23 mouse cellular contexts compared by ENCODE assay signal in genomic region chr2:42458534-42458933, GRCm38 (mm10).
DNase-seq lines count a peak whose midpoint lies in the region; ATAC-seq and TF ChIP-seq lines count a peak whose summit lies in the region.
"Had no signal": no experiment of that assay in that cellular context is flagged by ENCODE, and none has a peak within 500 bp of the region (broad histone marks: within the 10 kb centered on the region; RNA-seq: fewer than 3 reads in every experiment).

No protein-coding gene starts in this region.

- no peak overlapping the region for H3K4me2 ChIP-seq in forebrain, postnatal 0 days (ENCODE audit: low read depth)
- no peak overlapping the region for H3K4me2 ChIP-seq in forebrain, embryonic 11.5 days (ENCODE audit: low read depth, low read length, severe bottlenecking)
- H3K4me2 ChIP-seq: embryonic facial prominence, embryonic 13.5 days; forebrain, embryonic 15.5 days; heart, embryonic 12.5 days; hindbrain, embryonic 12.5 days; liver, embryonic 11.5 days; neural tube, embryonic 15.5 days had no signal

- no peak overlapping the region for H3K9ac ChIP-seq in forebrain, postnatal 0 days
- no peak overlapping the region for H3K9ac ChIP-seq in forebrain, embryonic 11.5 days (ENCODE audit: low read length)
- H3K9ac ChIP-seq: embryonic facial prominence, embryonic 13.5 days; forebrain, embryonic 15.5 days; heart, embryonic 12.5 days; hindbrain, embryonic 12.5 days; neural tube, embryonic 15.5 days had no signal

- H3K27me3 ChIP-seq in forebrain, postnatal 0 days (ENCODE audit: insufficient read depth, low read length): no peaks in the 10 kb centered on the region
- H3K27me3 ChIP-seq in forebrain, embryonic 11.5 days (ENCODE audit: control insufficient read depth, insufficient read depth, low read length): no peaks in the 10 kb centered on the region
- H3K27me3 ChIP-seq in embryonic facial prominence, embryonic 10.5 days (replicated peaks; ENCODE audit: low read depth, poor library complexity, severe bottlenecking): no peaks in the 10 kb centered on the region
- H3K27me3 ChIP-seq: embryonic facial prominence, embryonic 13.5 days; forebrain, embryonic 15.5 days; heart, embryonic 12.5 days; hindbrain, embryonic 12.5 days; neural tube, embryonic 15.5 days had no signal

- peak; percentile 13 for DNase-seq in forebrain, postnatal 0 days
- DNase-seq in forebrain, embryonic 11.5 days (ENCODE audit: low spot score): no peak
- peak; percentile 90 for DNase-seq in brain, adult 2 months (ENCODE audit: low read depth, low spot score)
- DNase-seq in layer of hippocampus, adult 9-11 months: peak; percentile 45
- DNase-seq in right cerebral cortex, postnatal 10 days (ENCODE audit: low spot score in 2 of 2): peak; percentile 22 to 65
- DNase-seq in lung, adult 2 months: no peak
- no peak for DNase-seq in kidney, adult 11 months
- DNase-seq in embryonic facial prominence, embryonic 10.5 days (ENCODE audit: low spot score): no peak
- DNase-seq: adrenal gland, adult 8-10 months; cerebellum, postnatal 10 days; heart, postnatal 14 days; kidney, postnatal 4 days; lung, adult 18-20 months; lung, postnatal 36 days; thymus, adult 2 months had no signal

- H3K4me3 ChIP-seq in forebrain, postnatal 0 days (ENCODE audit: low read depth, low read length): no peak overlapping the region
- no peak overlapping the region for H3K4me3 ChIP-seq in forebrain, embryonic 11.5 days (ENCODE audit: low read depth, low read length)
- no peak overlapping the region for H3K4me3 ChIP-seq in lung, adult 2 months (replicated peaks; ENCODE audit: extremely low read depth, low read depth, low read length)
- H3K4me3 ChIP-seq in embryonic facial prominence, embryonic 10.5 days: no peak overlapping the region
- H3K4me3 ChIP-seq: embryonic facial prominence, embryonic 13.5 days; forebrain, embryonic 15.5 days; heart, embryonic 12.5 days; hindbrain, embryonic 12.5 days; neural tube, embryonic 15.5 days had no signal

- no peak overlapping the region for H3K27ac ChIP-seq in forebrain, postnatal 0 days (ENCODE audit: low read depth, low read length)
- no peak overlapping the region for H3K27ac ChIP-seq in forebrain, embryonic 11.5 days (ENCODE audit: low read depth, low read length)
- H3K27ac ChIP-seq in embryonic facial prominence, embryonic 10.5 days (replicated peaks): no peak overlapping the region
- H3K27ac ChIP-seq: embryonic facial prominence, embryonic 13.5 days; forebrain, embryonic 15.5 days; hindbrain, embryonic 12.5 days; neural tube, embryonic 15.5 days had no signal

- no peaks in the 10 kb centered on the region for H3K9me3 ChIP-seq in forebrain, postnatal 0 days (ENCODE audit: low read length)
- H3K9me3 ChIP-seq in forebrain, embryonic 11.5 days (ENCODE audit: control insufficient read depth, low read length): no peaks in the 10 kb centered on the region
- no peaks in the 10 kb centered on the region for H3K9me3 ChIP-seq in embryonic facial prominence, embryonic 10.5 days
- H3K9me3 ChIP-seq: embryonic facial prominence, embryonic 13.5 days; forebrain, embryonic 15.5 days; heart, embryonic 12.5 days; hindbrain, embryonic 12.5 days; neural tube, embryonic 15.5 days had no signal

- peak; percentile 36; the same call in 1 of the 2 replicates for ATAC-seq in forebrain, postnatal 0 days
- no peak for ATAC-seq in forebrain, embryonic 11.5 days (replicated peaks; ENCODE audit: low FRiP score)
- ATAC-seq: forebrain, embryonic 15.5 days; inflammation-experienced regulatory T-cells, adult 6 months; midbrain, embryonic 16.5 days had no signal

- no peaks in the 10 kb centered on the region for H3K4me1 ChIP-seq in forebrain, postnatal 0 days (ENCODE audit: insufficient read depth)
- H3K4me1 ChIP-seq in forebrain, embryonic 11.5 days (replicated peaks; ENCODE audit: control insufficient read depth, insufficient read depth, low read length): no peaks in the 10 kb centered on the region
- H3K4me1 ChIP-seq in lung, adult 2 months (ENCODE audit: control insufficient read depth, insufficient read depth, low read length): no peaks in the 10 kb centered on the region
- H3K4me1 ChIP-seq in embryonic facial prominence, embryonic 10.5 days: no peaks in the 10 kb centered on the region
- H3K4me1 ChIP-seq: embryonic facial prominence, embryonic 13.5 days; forebrain, embryonic 15.5 days; heart, embryonic 12.5 days; hindbrain, embryonic 12.5 days; neural tube, embryonic 15.5 days had no signal

- no peak for TF ChIP-seq CTCF in forebrain, postnatal 0 days (IDR thresholded peaks at IDR 0.05; ENCODE audit: low read depth)
- TF ChIP-seq CTCF in lung, adult 2 months (IDR thresholded peaks at IDR 0.05; ENCODE audit: insufficient read depth, low read length): no peak

- WGBS in forebrain, postnatal 0 days: 58% methylated on average over 1 of the region's 1 CpGs
- WGBS in forebrain, embryonic 11.5 days: 91% methylated on average over 1 of the region's 1 CpGs
- 73% methylated on average over 1 of the region's 1 CpGs for WGBS in lung, adult 2 months
- WGBS in embryonic facial prominence, embryonic 10.5 days: 86% methylated on average over 1 of the region's 1 CpGs

- TF ChIP-seq POLR2A in lung, adult 2 months (IDR thresholded peaks at IDR 0.05; ENCODE audit: borderline replicate concordance, extremely low read depth, low read depth, low read length): no peak

- H3K36me3 ChIP-seq in forebrain, postnatal 0 days (ENCODE audit: insufficient read depth): no peaks in the 10 kb centered on the region
- H3K36me3 ChIP-seq in forebrain, embryonic 11.5 days (ENCODE audit: control insufficient read depth, insufficient read depth, low read length): no peaks in the 10 kb centered on the region
- no peaks in the 10 kb centered on the region for H3K36me3 ChIP-seq in embryonic facial prominence, embryonic 10.5 days (replicated peaks)
- H3K36me3 ChIP-seq: embryonic facial prominence, embryonic 13.5 days; forebrain, embryonic 15.5 days; heart, embryonic 12.5 days; hindbrain, embryonic 12.5 days; neural tube, embryonic 15.5 days had no signal

Comparison
In these comparisons a context has a peak if more than half of its experiments do, and no peak if none do; other contexts are left out.
1. DNase-seq: peak in forebrain, postnatal 0 days (single experiment), brain, adult 2 months (single experiment), layer of hippocampus, adult 9-11 months (single experiment) and right cerebral cortex, postnatal 10 days (2 of 2); none in forebrain, embryonic 11.5 days (single experiment), lung, adult 2 months (single experiment), kidney, adult 11 months (single experiment) and embryonic facial prominence, embryonic 10.5 days (single experiment).